Mouse (Mus musculus) olfactory bulb, adult 2 months (tissue): ENCODE measurements at regions not wholly inside any gene's neighbourhood (a gene's known extent, or its start where the extent isn't known, plus 50 kb on each side); places are given as distances from the start of the nearest gene placed in this dataset.

Source experiments
- CTCF ChIP-seq: fragments of 200-500 bp; IDR thresholded peaks from 2 replicates; pipeline ENCODE4 v1.5.1; 2012; ENCODE audit warnings: low read depth, mild to moderate bottlenecking, low read length, moderate library complexity; ENCODE audit not compliant: insufficient read depth
- POLR2A ChIP-seq: fragments of 200-500 bp; IDR thresholded peaks from 2 replicates; pipeline ENCODE4 v1.6.1; 2012; ENCODE audit warnings: mild to moderate bottlenecking, low read depth, low read length, moderate library complexity; ENCODE audit not compliant: insufficient read depth

DNA sequence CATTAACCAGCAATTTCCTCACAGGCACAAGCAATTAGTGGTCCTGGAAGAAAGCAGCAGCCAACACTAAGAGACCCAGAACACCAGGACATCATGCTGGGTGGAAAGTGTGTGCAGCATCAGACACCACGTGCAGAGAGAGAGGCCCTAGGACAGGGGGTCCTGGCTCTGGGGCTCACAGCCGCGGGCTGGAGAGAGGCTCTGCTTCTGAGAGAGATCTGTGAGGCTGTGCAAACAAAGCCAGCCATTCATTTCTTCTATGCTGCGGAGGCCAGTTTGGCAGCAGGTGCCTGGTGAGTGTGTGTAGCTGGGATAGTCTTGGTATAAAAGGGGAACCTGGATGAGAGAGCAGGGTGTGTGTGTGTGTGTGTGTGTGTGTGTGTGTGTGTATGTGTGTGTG, 257.7 kb upstream of the Rnaseh2b start:
- TF ChIP-seq CTCF (no peak), POLR2A (no peak)
